Mouse (Mus musculus) embryo, embryonic 10.5 days (tissue): ENCODE measurements around the gene Fam20c.

Source experiments
- DNase-seq: peaks from one replicate; pipeline ENCODE4 v3.0.0-alpha.2; 2015; ENCODE audit warnings: low spot score

The Fam20c gene

DNA sequence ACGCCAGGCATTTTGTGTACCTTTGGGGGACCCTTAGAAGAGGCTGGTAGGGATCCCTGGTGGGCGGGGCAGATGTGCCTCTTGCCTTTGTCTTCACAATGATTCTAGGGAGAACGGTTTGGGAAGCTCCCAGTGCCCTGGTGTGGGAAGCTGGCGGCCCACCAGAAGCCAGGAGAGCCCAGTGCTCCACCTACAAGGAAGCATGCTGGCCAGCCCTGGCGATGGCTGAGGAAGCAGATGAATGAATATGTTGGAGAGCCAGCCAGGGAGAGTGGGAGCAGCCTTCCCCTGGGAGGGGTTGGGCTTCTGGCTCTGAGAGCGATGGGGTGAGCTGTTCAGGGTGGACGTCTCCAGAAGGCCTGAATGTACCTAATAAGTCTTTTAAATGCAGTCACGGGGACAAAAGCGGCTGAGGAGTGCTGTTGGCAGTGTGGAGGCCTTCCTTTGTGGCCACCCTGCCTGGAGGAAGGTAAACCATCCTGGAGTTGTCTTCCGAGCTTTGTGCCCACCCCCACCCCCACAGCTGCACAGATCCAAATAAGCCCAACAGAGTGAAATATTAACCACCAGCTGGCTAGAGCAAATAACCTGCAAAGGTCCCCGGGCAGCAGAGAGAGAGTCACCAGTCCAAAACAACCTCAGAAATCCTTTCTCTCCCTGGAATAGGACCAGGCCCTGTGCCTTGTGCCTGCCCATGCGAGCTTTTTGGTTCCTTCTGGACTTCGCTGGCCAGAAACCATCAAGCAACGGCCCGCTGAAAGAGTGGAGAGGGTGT is 2.2 kb downstream of the Fam20c start:
- DNase-seq: no peak

DNA sequence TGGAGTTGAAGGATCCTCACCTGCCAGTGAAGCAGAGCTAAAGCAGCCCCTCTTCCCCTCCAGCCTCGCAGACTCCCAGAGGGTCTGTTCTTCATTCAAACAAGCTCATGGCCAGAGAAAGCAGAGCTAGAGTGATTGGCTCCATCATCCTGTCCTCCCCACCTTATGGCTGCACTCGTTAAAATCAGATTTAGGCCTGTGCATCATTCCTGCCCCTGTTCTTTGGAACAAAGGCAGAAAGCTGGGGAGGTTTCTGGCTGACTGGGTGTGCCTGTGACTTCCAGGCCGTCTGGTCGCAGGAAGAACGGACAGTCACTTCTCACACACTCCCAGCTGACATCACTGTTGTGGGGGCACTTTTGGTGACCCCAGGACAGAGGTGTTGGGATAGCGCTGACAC is 2.8 kb downstream of the Fam20c start:
- no peak for DNase-seq

DNA sequence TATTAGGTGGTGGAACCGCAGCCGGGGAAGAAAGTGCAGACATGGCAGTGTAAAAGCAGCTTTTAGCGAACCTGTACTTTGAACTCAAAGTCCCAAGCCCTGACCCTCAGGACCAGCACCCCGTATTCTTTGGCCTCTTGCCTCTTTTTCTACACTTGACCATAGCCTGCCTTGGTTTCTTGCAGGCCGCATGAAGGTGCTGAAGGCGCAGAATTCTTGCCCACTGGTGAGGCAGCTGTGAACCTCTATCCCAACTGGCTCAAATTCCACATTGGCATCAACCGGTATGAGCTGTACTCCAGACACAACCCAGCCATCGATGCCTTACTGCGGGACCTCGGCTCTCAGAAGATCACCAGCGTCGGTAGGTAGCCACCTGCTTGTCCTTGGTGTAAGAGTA is 3.3 kb downstream of the Fam20c start:
- DNase-seq: no peak

DNA sequence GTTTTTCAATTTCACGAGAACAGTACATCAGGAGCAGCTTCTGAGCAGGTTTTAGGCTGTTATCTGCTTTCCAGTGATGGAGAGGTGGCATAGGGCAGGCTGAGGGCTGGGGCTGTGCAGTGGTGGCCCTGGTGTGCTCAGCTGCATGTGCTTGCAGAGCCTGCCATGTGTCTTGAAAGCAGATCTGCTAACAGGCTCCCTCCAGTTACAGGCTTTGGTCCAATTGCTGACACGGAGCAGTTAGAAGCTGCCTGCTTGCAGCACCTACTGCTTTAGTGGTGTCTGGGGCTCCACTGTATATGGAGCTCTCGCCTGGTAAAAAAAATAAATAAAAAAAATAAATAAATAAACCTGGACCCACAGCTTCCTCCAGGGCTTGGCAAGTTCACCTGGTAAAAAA is 4.2 kb downstream of the Fam20c start:
- DNase-seq: no peak

DNA sequence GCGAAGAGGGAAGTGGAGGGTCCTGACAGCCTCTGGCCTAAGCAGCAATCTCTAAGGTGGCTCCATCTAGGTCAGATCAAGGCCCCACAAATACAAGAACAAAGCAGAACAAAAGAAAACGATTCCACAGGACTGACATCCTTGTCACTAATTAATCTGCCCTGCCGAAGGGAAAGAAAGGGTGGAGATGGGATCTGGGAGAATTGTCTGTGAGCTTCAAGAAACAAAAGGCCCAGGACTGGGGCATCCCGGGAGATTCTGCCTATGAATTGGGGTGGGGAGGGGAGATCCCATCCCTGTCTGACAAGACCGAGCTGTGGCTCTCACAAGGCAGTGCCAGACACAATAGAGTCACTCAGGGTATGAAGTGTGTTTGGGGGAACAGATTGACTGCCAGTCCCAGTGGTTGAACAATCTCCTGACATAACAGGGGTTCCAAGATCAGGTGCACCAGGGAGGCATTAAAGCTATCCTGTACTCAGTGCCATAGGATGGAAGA is 7.6 kb downstream of the Fam20c start:
- DNase-seq: no peak

DNA sequence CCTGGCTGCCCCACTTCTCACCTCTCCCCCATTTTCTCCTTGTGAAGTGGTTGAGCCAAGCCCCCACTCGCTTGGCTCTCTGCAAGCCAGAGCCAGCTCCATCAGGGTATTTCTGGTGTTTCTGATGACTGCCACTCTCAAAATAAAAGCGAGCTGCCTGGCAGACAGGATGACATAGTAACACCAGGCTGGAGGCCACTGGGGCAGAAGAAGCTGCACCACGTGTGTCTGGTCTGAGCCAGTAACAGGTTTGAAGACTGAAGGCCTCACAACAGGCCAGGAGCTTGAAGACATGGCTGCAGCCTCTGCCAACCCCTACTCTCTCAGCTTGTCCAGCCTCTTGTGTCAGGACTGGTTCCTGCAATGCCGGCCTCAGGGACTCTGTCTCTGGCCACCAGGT is 8.0 kb downstream of the Fam20c start:
- DNase-seq: no peak

DNA sequence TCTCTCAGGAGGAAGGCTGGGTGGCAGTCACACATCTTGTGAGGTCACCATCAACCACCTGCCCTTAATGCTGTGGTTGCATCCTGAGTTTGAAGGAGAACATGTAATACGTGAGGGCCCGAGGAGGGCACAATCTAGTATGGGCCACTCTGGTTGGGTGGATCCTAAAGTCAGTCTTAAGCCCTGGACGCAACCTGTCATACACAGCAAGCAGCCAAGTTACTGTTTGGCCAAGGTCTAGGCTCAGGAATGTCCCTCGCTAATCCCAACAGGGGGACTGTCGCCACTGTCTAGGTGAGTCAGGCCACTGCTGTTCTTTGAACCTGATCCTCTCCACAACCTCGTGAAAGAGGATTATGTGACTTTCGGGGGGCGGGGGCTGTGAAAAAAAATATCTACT is 10.3 kb downstream of the Fam20c start:
- DNase-seq: no peak

DNA sequence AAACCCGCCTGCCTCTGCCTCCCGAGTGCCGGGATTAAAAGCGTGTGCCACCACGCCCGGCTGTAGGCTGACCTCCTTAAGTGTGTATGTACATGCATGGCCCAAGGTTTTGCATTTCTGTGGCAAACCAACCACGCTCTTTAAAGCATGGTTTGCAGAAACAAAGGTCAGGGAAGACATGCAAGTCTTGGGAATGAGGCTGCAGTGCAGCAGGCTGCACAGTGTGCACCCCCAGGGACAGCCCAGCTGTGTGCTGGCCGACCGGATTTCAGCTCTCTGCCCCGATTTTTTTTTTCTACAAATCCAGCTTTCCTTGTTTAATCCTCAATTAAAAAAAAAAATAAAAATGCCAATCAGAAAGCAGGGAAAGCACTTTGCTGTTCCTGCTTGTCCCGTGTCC is 13.3 kb downstream of the Fam20c start:
- no peak for DNase-seq

DNA sequence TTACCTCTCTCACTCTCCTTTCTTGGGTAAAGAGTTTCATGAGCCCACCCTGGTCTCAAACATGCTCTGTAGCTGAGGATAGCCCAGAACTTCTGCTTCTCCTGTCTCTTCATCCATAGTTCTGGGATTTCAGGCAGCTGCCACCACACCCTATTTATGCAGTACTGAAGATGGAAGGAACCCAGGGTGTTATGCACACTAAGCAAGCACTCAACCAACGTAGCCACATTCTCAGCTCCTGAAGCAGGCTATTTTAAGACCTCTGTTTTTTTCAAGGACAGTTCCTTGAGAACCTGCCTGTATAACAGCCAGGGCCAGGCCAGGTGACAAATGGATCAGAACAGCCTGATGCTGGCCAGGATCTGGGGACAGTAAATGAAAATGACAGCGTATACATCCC is 14.4 kb downstream of the Fam20c start:
- no peak for DNase-seq

DNA sequence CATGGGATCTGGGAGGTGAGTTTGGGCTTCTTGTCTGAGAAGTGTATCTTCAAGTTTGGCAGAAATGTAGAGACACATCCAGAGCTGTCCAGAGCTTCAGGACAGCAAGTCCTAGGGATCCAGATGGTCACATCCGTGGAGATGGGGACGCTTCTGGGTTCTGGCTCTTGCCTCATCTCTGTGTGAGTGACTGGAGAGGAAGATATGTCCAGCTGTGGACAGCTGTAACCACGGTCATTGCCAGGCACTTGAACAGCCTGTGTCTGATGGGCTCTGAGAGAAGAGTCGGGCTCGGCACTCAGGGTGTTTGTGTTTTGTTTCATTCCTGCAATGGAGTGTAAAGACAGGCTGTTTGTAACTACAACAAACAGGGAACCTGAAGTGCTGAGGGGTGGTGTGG is 14.8 kb downstream of the Fam20c start:
- no peak for DNase-seq

DNA sequence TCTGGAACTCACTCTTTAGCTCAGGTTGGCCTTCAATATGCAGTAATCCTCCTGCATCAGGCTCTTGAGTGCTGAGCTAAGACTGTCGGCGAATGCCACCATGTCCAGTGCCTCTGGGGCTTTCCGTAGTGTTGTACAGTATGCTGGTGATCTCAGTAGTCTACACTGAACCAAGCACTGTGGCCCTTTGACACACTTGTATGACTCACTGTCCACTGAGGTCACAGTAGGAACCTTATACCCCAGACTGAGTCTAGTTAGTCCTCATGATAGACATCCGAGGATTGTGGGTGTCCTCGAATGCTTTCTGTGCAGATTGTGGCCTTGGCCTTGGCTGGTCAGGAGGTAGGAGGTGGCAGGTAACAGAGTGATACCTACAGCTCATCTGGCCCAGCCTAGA is 20.8 kb downstream of the Fam20c start:
- DNase-seq: no peak

DNA sequence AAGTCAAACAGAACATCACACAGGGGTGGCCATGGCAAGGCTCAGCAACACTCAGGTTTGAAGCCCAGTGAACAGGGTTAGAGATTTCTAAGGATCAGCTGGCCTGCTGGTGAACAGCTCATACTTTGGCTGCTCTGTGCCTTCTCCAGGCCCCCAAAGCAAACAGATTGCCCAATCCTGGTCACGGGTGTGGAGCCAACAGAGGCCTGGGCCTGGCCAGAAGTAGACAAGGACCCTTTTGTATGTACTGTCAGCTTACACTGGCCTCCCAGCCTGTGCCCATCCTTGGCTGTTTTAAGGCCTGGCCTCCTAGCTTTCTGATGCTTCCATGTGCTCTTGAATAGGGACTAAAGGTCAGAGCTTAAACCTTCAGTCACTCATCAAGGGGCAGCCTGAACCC is 22.0 kb downstream of the Fam20c start:
- DNase-seq: no peak

DNA sequence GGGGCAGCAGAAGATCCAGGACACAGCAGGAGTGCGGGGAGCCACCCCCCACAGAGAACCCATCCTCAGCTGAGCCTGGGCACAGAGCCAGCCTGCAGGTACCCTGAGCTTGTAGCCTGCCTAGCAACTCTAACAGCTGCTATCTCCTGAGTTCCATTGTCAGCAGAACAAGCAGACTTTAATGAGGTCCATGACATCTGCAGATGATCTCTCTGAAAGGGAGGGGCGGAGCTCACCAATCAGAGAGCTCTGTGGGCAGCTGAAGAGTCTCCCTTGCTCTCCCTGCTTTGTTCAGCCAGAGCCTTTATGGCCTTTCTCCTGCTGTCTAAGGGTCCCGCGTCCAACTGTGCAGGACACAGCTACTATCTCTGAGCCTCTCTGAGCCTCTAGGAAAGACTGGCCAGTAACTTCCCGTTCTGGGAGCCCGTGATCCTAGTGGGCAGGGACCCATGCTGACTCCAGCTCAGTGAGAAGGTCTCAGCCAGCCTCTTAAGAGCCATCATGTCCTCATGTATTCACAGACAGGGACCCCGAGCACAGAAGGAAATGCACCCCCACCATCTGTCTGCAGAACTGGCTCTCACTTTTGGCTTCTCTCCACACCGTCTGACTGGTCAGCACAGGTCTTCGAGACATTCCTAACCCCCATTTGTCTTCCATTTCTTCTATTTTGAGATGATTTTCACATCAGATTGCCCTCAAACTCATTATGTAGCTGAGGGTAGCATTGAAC is 24.6 kb downstream of the Fam20c start:
- peak; percentile 70 for DNase-seq

DNA sequence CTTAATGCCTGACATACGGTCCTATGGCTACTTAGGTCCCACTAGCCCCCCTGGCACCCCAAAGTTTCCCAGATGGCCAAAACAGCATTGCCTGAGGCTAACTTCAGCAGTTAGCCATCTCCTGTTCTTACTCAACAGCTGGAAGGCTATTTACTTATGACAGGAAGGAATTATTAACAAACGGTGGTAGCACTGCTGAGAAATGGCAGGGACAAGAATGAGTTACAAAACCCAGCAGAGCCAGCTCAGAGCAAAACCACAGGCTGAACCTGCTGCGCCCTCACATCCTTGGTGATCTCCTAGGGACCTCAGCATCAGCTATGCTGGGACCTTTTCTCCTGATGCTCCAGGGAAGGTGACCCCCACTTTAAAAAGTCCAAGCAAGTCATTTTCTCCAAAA is 25.3 kb downstream of the Fam20c start:
- DNase-seq: no peak

DNA sequence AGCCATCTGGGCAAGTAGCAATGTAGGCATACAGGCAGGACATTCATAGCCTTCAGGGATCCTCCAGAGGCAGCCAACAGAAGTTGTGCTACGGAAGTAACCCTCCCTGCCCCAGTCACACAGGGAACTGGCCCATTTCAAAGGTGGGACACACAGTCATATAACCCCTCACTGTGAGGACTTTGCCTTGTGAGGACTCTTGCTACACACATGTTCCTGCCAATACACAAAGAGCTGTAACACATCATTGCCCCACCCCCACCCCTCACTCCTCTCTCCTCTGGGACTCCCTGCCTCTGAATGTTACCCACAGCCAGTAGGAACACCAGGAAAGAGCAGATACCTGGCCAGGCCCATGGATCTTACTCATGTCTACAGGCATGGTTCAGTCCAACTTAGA is 28.4 kb downstream of the Fam20c start:
- no peak for DNase-seq

DNA sequence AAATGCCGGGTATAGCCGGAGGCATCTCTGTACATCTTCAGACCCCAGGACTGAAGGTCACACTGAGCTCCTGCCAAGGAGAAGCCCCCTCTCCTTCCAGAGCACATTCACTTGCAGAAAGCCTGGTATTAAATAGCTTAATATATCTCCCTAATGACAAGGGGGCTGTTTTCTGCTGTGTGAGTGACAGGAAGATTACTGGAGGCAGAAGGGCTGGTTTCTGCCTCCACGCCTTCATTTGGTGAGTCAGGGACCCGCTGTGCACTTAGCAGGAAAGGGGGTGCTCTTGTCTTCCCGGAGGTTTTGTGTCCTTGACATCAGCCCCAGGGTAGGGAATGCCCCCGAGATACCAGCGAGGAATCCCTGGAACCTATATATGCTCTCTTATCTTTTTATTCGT is 28.9 kb downstream of the Fam20c start:
- DNase-seq: no peak

DNA sequence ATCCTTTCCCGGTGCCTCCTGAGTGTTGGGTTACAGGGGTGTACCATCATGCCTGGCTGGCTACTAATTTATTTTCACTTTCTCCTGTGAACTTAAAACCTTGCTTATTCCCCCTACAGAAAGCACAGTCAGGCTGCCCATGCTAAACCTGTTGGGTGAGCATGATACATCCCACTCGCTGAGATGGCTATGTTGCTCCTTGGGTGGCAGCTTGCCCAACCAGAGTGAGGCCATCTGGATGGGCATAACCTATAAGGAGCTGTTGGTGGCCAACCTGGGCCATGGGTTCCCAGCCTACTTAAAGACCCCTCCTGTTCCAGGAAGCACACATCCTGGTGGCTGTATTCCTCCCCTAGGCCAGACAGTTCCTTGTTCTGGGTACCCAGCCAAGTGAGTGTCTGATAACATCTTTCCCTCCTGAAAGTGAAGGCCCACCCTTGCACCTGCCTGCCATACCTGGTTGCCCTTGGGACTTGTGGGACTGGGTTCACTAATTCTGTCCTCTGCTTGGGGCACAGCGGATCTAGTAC is 31.7 kb downstream of the Fam20c start:
- DNase-seq: no peak

DNA sequence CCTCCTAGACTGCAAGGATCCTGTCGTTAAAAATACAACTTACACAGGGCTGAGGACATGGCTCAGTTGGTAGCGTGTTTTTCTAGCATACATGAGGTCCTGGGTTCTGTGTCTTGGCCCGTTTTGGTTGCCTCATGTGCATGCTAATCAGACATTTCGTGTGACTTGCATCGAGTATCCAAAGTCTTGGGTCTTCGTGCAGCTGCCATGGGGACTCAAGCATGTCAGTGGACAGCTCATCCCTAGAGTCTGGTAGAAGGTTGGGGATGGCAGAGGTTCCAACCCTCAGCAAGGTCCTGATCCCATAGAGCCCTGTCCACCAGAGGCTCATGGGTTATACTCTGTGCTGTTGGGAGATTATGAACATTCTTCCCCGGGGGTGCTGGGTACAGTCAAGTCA is 33.3 kb downstream of the Fam20c start:
- no peak for DNase-seq

DNA sequence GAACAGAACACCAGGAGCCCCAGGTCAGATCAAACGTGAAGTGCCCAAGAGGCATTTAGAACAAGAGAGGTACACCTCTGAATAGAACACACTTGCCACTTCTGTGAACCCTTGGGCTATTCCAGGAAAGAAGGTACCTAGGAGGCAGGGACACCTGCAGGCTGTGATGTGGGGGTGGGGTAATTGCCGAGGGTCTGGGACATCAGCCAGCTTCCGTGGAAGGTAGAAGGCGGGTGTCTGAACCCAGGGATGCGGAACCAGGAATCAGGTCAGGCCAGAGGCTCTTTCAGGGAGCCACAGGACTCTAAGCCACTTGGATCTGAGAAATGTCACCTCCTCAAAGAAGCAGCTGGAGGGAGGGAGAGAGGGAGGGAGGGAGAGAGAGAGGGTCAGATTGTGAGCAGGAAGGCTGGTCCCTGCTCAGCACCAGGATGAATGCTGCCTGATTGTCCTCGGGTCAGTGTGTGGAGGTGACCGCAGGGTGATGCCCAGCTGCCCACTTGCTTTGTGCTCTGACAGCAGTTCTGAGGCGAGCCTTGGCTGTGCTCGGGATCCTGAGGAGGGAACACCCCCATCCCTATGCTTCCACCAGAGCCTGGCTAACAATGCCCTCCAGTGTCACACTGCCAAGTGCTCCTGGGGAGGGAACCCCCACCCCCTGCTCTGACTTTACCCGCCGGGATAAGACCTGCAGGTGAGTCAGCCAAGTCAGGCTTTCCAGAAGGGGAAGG is 34.3 kb downstream of the Fam20c start:
- DNase-seq: no peak

DNA sequence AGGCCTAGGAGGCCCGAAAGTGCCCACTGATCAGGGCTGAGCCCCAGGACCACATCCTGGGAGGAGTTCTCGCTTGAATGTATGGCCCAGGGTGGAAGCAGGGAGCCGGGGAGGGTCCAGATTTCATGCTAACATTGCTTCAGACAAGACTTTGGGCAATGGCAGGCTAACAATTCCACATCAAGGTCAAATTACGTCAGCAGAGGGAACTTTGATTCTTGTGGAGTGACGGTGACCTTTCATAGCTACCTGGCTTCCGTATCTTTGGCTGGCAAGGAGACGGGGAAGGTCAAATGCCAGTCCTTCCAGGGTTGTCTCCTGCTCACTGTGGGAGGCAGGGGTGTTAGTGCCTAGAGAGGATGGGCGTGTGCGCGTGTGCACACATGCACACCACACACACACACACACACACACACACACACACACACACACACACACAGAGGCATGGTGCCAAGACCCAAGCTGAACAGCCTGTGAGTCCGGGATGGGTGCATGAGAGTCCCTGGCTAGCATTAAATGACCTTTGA is 36.7 kb downstream of the Fam20c start:
- DNase-seq: no peak

DNA sequence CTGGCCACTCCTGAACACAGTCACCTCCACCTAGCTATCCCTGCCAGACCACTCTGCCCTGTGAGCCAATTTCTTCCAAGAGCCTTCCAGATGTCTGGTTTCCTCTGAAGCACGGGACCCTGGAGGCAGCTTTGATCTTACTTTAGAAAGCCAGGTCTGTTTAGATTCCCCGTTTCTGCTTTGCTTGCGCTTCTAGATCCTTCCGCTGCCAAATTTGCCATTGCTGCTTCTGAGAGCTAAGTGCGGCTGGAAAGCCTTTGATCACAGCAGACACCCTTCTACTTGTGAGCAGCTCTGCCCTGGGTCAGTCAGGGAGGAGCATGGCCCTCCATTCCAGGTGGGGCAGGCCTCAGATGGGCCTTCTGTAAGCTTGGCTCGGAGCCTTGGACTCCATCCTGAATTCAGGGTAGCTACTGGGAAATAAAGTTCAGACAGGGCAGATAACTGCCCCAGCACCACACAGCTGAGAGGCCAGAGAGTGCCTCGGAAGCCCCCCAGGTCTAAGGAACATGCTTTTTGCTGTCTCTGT is 47.3 kb downstream of the Fam20c start:
- DNase-seq: no peak

DNA sequence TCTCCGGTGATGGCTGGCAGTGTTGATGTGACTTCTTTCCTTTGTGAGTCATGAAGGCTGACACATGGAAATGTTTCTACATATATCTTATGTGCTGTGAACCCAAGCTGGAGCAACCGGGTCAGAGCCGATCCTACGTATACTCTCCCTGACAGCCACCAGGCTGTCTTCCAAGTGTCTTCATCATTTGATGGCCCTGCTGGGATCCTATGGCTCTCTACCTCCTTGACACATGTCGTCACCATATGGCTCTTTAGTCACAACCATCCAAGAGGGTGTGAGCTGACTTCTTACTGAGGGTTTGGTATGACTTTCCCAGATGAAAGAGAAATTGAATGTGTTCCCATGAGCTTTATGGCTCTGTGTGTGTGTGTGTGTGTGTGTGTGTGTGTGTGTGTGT is 50.0 kb downstream of the Fam20c start:
- DNase-seq: no peak
